Mouse (Mus musculus): ENCODE data around the gene Hint1.

- TF ChIP-seq POLR2A (IDR thresholded peaks at IDR 0.05; ENCODE audit: borderline replicate concordance, low read depth, low read length) (no peak), CTCF (IDR thresholded peaks at IDR 0.05; ENCODE audit: low read depth, low read length) (no peak)
Observed at GRCm38 (mm10) chr11:54869318-54869717, 3.1 kb downstream of the Hint1 start.

All from bone marrow macrophage, adult 2 months (primary cell).